Mouse (Mus musculus): ENCODE measurements around the gene Mettl16.

Gene Mettl16

GRCm38 (mm10) chr11:74831606-74832451 is 61.2 kb downstream of the Mettl16 start:
- peak; percentile 99 for DNase-seq (ENCODE audit: low spot score in 2 of 2)

GRCm38 (mm10) chr11:74832503-74833143 is 62.0 kb downstream of the Mettl16 start:
- DNase-seq (ENCODE audit: low spot score in 2 of 2): peak; percentile 83

- DNase-seq (ENCODE audit: low spot score in 2 of 2): no peak
Observed at GRCm38 (mm10) chr11:74833536-74834358, 63.1 kb downstream of the Mettl16 start.

GRCm38 (mm10) chr11:74834359-74834638 is 63.7 kb downstream of the Mettl16 start:
- no peak for DNase-seq (ENCODE audit: low spot score in 2 of 2)

GRCm38 (mm10) chr11:74834650-74835277 is 64.1 kb downstream of the Mettl16 start:
- no peak for DNase-seq (ENCODE audit: low spot score in 2 of 2)

GRCm38 (mm10) chr11:74835593-74836224 is 65.1 kb downstream of the Mettl16 start:
- DNase-seq (ENCODE audit: low spot score in 2 of 2): no peak

GRCm38 (mm10) chr11:74836225-74837055 is 65.8 kb downstream of the Mettl16 start:
- DNase-seq (ENCODE audit: low spot score in 2 of 2): no peak

GRCm38 (mm10) chr11:74837056-74837693 is 66.5 kb downstream of the Mettl16 start:
- no peak for DNase-seq (ENCODE audit: low spot score in 2 of 2)

GRCm38 (mm10) chr11:74837694-74838431 is 67.2 kb downstream of the Mettl16 start:
- DNase-seq (ENCODE audit: low spot score in 2 of 2): peak; percentile 98 to 99

GRCm38 (mm10) chr11:74838441-74838840 is 67.8 kb downstream of the Mettl16 start:
- DNase-seq (ENCODE audit: low spot score in 2 of 2): peak; percentile 96 to 98

- peak; percentile 70 to 77 for DNase-seq (ENCODE audit: low spot score in 2 of 2)
Observed at GRCm38 (mm10) chr11:74838971-74839370, 68.3 kb downstream of the Mettl16 start.

GRCm38 (mm10) chr11:74839860-74840715 is 69.5 kb downstream of the Mettl16 start:
- DNase-seq (ENCODE audit: low spot score in 2 of 2): no peak

- DNase-seq (ENCODE audit: low spot score in 2 of 2): no peak
Observed at GRCm38 (mm10) chr11:74840739-74841138, 70.1 kb downstream of the Mettl16 start.

GRCm38 (mm10) chr11:74841366-74841765 is 70.7 kb downstream of the Mettl16 start:
- DNase-seq (ENCODE audit: low spot score in 2 of 2): no peak

- no peak for DNase-seq (ENCODE audit: low spot score in 2 of 2)
Observed at GRCm38 (mm10) chr11:74842045-74842444, 71.4 kb downstream of the Mettl16 start.

- DNase-seq (ENCODE audit: low spot score in 2 of 2): no peak
Observed at GRCm38 (mm10) chr11:74842656-74843434, 72.2 kb downstream of the Mettl16 start.

GRCm38 (mm10) chr11:74843435-74843714 is 72.7 kb downstream of the Mettl16 start:
- no peak for DNase-seq (ENCODE audit: low spot score in 2 of 2)

- DNase-seq (ENCODE audit: low spot score in 2 of 2): no peak
Observed at GRCm38 (mm10) chr11:74843761-74844160, 73.1 kb downstream of the Mettl16 start.

All from natural killer cell, adult 2 months (primary cell).